Mouse (Mus musculus) lung, embryonic 16.5 days (tissue): ENCODE results near the gene Cpxm2. TPM values are rescaled to one million over a fixed set of nuclear protein-coding genes. Genes with fewer than 3 reads are reported as not detected.

Experiments used
- ATAC-seq: fragments of 200-750 bp; cut with Nextera tagmentation; 2 replicates; pipeline ENCODE4 v1.8.0; 2017; ENCODE audit warnings: low read depth, mild to moderate bottlenecking, moderate library complexity
- H3K27ac ChIP-seq: fragments of 300-500 bp; sonication (generic); 2 replicates; pipeline ENCODE4 v1.5.1; 2014; ENCODE audit warnings: mild to moderate bottlenecking, control low read depth, low read length
- H3K27me3 ChIP-seq: fragments of 300-500 bp; sonication (generic); 2 replicates; pipeline ENCODE4 v1.6.1; 2014; ENCODE audit warnings: low read depth, low read length, mixed read lengths; ENCODE audit not compliant: control insufficient read depth, insufficient read depth
- H3K36me3 ChIP-seq: fragments of 300-500 bp; sonication (generic); 2 replicates; pipeline ENCODE4 v1.6.1; 2014; ENCODE audit warnings: low read length; ENCODE audit not compliant: control insufficient read depth, insufficient read depth
- H3K4me1 ChIP-seq: fragments of 300-500 bp; sonication (generic); replicated peaks from 2 replicates; pipeline ENCODE4 v1.6.1; 2014; ENCODE audit warnings: low read length, mixed read lengths; ENCODE audit not compliant: control insufficient read depth, insufficient read depth
- H3K4me2 ChIP-seq: fragments of 300-500 bp; sonication (generic); 2 replicates; pipeline ENCODE4 v1.6.1; 2014; ENCODE audit warnings: low read depth, low read length, control low read depth
- H3K4me3 ChIP-seq: fragments of 300-500 bp; sonication (generic); 2 replicates; pipeline ENCODE4 v1.5.1; 2014; ENCODE audit warnings: mild to moderate bottlenecking, low read length, control low read depth
- H3K9ac ChIP-seq: fragments of 300-500 bp; sonication (generic); 2 replicates; pipeline ENCODE4 v1.6.1; 2014; ENCODE audit warnings: low read length, control low read depth
- H3K9me3 ChIP-seq: fragments of 300-500 bp; sonication (generic); 2 replicates; pipeline ENCODE4 v1.6.1; 2016; ENCODE audit warnings: low read length; ENCODE audit not compliant: control insufficient read depth
- WGBS: fragments of 180-500 bp; shearing (Covaris S2); extraction: QIAGEN DNeasy Blood & Tissue Kit; methylation state at CpG from one replicate; pipeline ENCODE4 v1.1.7; 2014; 5-methylcytosine and 5-hydroxymethylcytosine counted together
- polyA plus RNA-seq: library from polyadenylated mRNA; unstranded; fragments of >200 nt; fragmentation: Nextera tagmentation; extraction: Ambion mirVana; gene quantifications from 2 replicates; pipeline ENCODE4 v1.2.1, GENCODE M21; 2015

Cpxm2 gene
- 1.7 and 3.6 TPM in 2 replicates for polyA plus RNA-seq

DNA sequence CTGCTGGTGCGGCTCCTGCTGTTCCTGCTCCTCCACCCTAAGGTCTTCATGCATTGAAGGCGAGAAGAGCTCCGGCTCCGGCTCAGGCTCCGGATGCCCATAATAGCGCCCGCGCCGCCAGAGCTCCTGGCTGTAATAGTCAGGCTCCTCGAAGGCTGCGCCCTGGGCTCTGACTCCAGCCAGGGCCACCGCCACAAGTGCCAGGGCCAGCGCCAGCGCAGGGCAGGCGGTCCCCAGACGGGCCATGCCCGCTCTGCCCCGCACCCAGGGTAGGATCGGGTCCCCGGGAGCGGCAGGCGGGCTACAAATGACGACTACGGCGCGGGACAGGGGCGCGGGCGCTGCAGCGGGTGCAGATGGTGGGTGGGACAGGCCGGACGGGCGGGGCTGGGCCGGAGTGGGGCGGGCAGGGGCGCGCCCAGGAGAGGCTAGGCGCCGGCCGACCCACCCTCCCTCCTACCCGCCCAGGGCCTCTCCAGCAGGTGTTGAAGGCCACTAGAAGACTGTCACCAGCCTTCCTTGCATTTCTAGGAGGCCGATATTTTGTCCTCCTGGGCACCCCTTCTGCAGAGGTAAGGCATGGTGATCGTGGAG lies at the start of gene Cpxm2:
Gene Cpxm2, minus strand, starts transcription at position 372 of the 594 bp plus-strand sequence.
- no peak within 1 kb of the TSS for H3K27ac ChIP-seq
- peak; percentile 75 for ATAC-seq
- H3K36me3 ChIP-seq: no peaks in the 10 kb centered on the region
- H3K9me3 ChIP-seq: no peaks in the 10 kb centered on the region
- WGBS: 3% methylated on average over 40 of the region's 43 CpGs
- peak within 1 kb of the TSS; percentile 68 for H3K4me2 ChIP-seq
- H3K4me3 ChIP-seq: peak within 1 kb of the TSS; percentile 45
- peak within 1 kb of the TSS; percentile 48 for H3K9ac ChIP-seq
- peaks cover 3% of the 10 kb centered on the region for H3K4me1 ChIP-seq
- H3K27me3 ChIP-seq: peaks cover 27% of the 10 kb centered on the region

DNA sequence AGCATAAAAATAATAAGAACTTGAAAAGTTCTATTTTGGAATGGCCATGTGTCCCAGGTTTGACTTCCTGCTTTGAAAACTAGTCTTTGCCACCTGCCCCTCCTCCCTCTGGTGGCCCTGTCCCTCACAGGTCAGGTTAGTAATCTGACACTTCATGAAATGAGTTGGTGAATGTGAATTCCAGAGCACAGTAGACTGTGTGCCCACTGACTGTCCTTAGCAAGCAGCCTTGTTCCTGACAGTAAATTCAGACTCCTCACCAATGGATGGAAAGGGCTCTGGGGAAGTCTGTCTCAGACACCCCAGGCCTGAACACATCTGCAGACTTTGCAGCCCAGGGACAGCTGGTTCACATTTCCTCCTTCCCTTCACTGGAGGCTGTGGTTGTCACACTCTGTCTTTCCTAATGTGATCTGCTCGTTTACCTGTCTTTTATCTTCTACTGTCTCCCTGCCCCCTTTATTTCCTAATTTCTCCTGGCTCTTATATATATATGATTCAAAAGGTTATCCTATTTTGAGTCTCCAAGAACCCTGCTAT lies 49.6 kb upstream of the Cpxm2 start:
- no peak overlapping the region for H3K4me2 ChIP-seq
- 3% methylated on average over 1 of the region's 1 CpGs for WGBS
- H3K27ac ChIP-seq: no peak overlapping the region
- peak; percentile 20; the same call in 1 of the 2 replicates for ATAC-seq
- H3K9ac ChIP-seq: no peak overlapping the region
- no peaks in the 10 kb centered on the region for H3K36me3 ChIP-seq
- H3K9me3 ChIP-seq: no peaks in the 10 kb centered on the region
- no peak overlapping the region for H3K4me3 ChIP-seq
- H3K27me3 ChIP-seq: no peaks in the 10 kb centered on the region
- H3K4me1 ChIP-seq: no peaks in the 10 kb centered on the region

DNA sequence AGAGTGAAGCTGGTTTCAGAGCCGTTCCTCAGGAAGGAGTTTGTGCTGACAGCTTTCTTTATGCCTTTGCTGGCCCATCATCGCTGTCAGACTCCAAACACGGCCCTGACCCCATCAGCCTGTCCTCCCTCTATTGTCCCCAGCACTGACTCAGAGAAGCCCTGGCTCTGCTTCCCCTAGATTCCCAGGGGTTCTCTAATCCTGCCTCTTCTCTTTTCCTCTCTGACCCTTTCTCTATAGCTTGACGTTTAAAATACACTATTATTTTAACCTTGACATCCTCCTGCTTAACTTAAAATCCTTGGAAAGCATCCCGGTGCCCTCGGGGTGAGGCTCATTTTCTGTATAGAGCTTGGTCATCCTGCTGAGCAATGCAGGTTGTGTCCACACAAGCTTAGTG lies 45.1 kb upstream of the Cpxm2 start:
- H3K4me3 ChIP-seq: no peak overlapping the region
- no peaks in the 10 kb centered on the region for H3K9me3 ChIP-seq
- no peak for ATAC-seq
- H3K27ac ChIP-seq: no peak overlapping the region
- H3K9ac ChIP-seq: no peak overlapping the region
- no peaks in the 10 kb centered on the region for H3K36me3 ChIP-seq
- no peaks in the 10 kb centered on the region for H3K27me3 ChIP-seq
- H3K4me1 ChIP-seq: no peaks in the 10 kb centered on the region
- 35% methylated on average over 6 of the region's 6 CpGs for WGBS
- no peak overlapping the region for H3K4me2 ChIP-seq

DNA sequence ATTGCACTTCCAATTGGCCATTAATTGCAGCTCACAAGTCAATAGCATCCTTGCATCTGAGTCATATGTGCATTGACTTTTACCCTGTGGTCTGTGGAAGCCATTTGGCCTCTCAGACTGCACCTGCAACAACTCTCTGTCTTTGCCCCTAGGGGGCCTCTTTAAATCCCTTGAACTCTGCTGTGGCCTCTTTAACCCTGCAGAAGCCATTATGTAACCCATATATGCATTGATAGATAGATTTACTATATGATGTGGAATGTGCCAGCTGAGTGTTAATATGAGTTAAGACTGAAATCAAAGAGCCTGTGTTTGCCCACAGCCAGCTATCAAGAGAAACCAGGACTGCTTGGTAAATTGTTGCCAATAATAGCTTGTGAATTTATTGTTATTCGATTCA lies 44.3 kb upstream of the Cpxm2 start:
- no peaks in the 10 kb centered on the region for H3K27me3 ChIP-seq
- ATAC-seq: no peak
- WGBS: 88% methylated on average over 1 of the region's 1 CpGs

DNA sequence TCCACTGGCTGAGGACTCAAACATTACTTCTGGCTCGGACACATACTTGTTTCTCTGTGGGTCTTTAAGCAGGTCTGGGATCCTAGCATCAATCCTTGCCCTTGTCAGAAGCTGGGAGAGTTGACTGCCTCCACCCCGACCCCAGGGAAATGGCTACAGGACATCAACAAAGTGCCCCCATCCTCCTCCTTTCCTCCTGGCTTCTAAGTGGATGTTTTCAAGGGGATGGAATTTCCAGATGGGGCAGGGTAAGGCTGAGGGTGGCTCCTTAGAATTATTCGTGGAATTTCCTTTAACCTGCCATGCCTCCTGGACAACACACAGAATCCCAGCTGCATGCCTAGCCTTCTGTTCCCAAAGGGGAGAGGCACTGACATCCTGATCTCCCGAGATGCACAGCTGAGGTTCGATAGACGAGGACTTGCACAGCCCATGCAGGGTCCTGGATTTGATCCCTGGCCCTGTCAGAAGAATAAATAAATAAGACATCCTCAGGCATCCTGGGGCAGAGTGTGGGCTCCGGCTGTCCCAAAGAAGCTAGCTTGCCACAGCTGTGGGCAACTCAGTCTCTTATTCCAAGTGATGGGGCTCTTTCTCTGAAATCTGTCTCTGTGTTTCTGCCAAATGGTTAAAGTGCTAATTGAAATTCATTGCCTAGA lies 43.4 kb upstream of the Cpxm2 start:
- Histone ChIP-seq H3K4me1 (no peaks in the 10 kb centered on the region), H3K4me2 (no peak overlapping the region), H3K9me3 (no peaks in the 10 kb centered on the region), H3K36me3 (no peaks in the 10 kb centered on the region), H3K4me3 (no peak overlapping the region), H3K27me3 (no peaks in the 10 kb centered on the region), H3K27ac (no peak overlapping the region), H3K9ac (no peak overlapping the region)
- 21% methylated on average over 7 of the region's 7 CpGs for WGBS
- no peak for ATAC-seq

More for the DNA sequence above, 44.3 kb upstream of the Cpxm2 start:
- Histone ChIP-seq H3K9me3 (no peaks in the 10 kb centered on the region), H3K27ac (no peak overlapping the region), H3K4me3 (no peak overlapping the region), H3K36me3 (no peaks in the 10 kb centered on the region), H3K4me1 (no peaks in the 10 kb centered on the region), H3K9ac (no peak overlapping the region), H3K4me2 (no peak overlapping the region)

DNA sequence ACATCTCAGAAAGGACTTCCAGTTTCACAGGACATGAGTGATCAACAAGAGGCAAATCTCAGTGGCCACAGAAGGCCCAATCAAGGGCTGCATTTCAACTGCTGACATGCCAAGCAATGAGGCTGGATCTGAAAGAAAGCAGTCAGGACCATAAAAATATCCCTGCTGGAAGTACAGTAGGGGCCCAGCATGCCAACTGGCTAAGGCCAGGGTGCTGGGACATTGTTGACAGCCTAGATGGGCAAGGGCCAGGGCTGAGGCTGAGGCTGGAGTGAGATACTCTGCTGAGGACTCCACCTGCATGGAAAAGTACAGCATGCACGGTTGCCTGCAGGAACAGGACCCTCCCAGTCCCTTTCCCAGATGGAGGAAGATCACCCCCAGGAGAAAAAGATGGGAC lies 42.0 kb upstream of the Cpxm2 start:
- no peak for ATAC-seq
- 94% methylated on average over 1 of the region's 1 CpGs for WGBS
- H3K27me3 ChIP-seq: no peaks in the 10 kb centered on the region
- no peaks in the 10 kb centered on the region for H3K36me3 ChIP-seq
- no peaks in the 10 kb centered on the region for H3K4me1 ChIP-seq
- H3K9ac ChIP-seq: no peak overlapping the region
- H3K4me3 ChIP-seq: no peak overlapping the region
- H3K27ac ChIP-seq: no peak overlapping the region
- H3K9me3 ChIP-seq: no peaks in the 10 kb centered on the region
- no peak overlapping the region for H3K4me2 ChIP-seq

DNA sequence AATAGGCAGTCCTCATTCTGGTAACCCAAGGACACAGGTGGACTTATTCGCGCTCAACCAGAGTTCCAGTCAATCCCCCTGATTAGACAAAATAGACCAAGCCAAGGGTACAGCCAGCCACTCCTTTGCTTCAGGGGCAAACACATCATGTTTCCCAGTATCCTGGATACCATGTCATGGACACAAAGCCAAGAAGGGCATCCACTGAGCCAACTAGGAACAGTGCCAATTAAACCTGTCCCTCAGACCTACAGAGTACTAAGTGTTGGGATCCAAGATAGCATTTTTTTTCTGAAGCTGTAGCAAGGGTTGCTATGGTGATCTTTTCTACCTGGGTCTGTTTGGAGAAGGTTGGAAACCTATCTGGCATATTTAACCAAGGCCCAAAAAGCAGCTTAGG lies 39.1 kb upstream of the Cpxm2 start:
- H3K27me3 ChIP-seq: no peaks in the 10 kb centered on the region
- H3K4me1 ChIP-seq: no peaks in the 10 kb centered on the region
- no peak overlapping the region for H3K4me3 ChIP-seq
- H3K4me2 ChIP-seq: no peak overlapping the region
- no peak overlapping the region for H3K27ac ChIP-seq
- H3K9ac ChIP-seq: no peak overlapping the region
- ATAC-seq: no peak
- H3K9me3 ChIP-seq: no peaks in the 10 kb centered on the region
- 93% methylated on average over 2 of the region's 2 CpGs for WGBS
- no peaks in the 10 kb centered on the region for H3K36me3 ChIP-seq

DNA sequence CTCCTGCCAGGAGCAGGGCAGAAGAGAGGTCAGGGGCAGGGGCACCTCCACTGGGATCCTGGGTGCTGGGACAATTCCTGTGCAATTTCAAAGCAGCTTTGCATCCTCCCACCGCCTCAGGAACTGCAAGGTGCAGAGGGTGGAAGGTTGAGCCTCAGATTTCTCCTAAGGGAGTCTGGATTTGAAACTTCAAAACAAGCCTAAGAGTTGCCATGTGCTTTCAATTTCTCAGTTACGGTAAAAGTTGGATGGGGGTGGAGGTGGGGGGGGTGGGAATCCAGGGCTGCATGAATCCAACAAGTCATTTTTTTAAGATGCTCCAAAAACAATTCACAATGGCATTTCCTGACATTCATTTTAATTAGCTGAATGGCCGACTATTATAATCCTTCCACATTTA lies 32.9 kb upstream of the Cpxm2 start:
- Histone ChIP-seq H3K27ac (no peak overlapping the region), H3K4me3 (no peak overlapping the region), H3K9me3 (no peaks in the 10 kb centered on the region), H3K4me1 (no peaks in the 10 kb centered on the region), H3K27me3 (no peaks in the 10 kb centered on the region), H3K36me3 (no peaks in the 10 kb centered on the region), H3K4me2 (no peak overlapping the region), H3K9ac (no peak overlapping the region)
- 52% methylated on average over 3 of the region's 3 CpGs for WGBS
- ATAC-seq: no peak

DNA sequence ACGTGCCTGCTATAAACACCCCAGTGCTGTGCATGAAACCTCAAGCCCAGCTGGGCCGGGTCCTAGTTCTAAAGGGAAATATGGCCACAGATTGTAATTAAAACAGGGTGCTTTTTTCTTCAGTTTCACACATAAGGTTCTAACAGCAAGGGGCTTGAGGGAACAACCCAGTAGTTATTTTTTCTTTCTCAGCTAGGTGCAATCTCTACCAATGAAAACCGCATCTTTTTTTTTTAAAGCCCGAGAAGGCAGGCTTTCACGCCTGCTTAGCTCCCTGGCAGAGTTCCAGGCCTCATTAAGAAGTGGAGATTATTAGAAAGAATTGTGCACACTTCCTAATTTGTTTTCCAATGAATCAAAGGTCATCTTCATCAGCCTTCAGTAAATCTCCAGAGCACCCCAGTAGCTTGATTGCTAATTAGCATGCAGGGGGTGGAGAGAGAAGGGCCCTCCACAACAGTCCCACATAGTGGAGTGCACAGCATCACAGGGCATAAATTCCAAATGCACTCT lies 29.4 kb upstream of the Cpxm2 start:
- H3K27ac ChIP-seq: no peak overlapping the region
- no peak overlapping the region for H3K4me3 ChIP-seq
- ATAC-seq: no peak
- 58% methylated on average over 5 of the region's 5 CpGs for WGBS
- no peak overlapping the region for H3K9ac ChIP-seq
- H3K27me3 ChIP-seq: no peaks in the 10 kb centered on the region
- no peak overlapping the region for H3K4me2 ChIP-seq
- no peaks in the 10 kb centered on the region for H3K36me3 ChIP-seq
- no peaks in the 10 kb centered on the region for H3K9me3 ChIP-seq
- H3K4me1 ChIP-seq: no peaks in the 10 kb centered on the region
